Mouse (Mus musculus): ENCODE results near the gene Fbxo45.
"Not testable (repeated sequence)": the region's sequence is repeated elsewhere in the genome, so short reads cannot be mapped to it uniquely, and the experiment has no call there.

Gene Fbxo45

GRCm38 (mm10) chr16:32246952-32247370, at the start of gene Fbxo45, which contains the start of gene Wdr53:
Gene Fbxo45 (minus strand): TSS chr16:32247158.
Gene Wdr53 (plus strand): TSS chr16:32247227.
- peak; percentile 91 for DNase-seq (ENCODE audit: low spot score)

GRCm38 (mm10) chr16:32291821-32292220, 44.9 kb upstream of the Fbxo45 start:
- no peak for DNase-seq (ENCODE audit: low spot score)

- DNase-seq (ENCODE audit: low spot score): no peak
These were observed 35.6 kb upstream of the Fbxo45 start for GRCm38 (mm10) chr16:32282608-32283007.

GRCm38 (mm10) chr16:32280211-32280610, 33.3 kb upstream of the Fbxo45 start:
- DNase-seq (ENCODE audit: low spot score): no peak

- DNase-seq (ENCODE audit: low spot score): no peak
These were observed 31.4 kb upstream of the Fbxo45 start for GRCm38 (mm10) chr16:32278396-32278795.

- DNase-seq (ENCODE audit: low spot score): peak; percentile 75
These were observed 30.6 kb upstream of the Fbxo45 start, which contains the start of gene Rnf168 for GRCm38 (mm10) chr16:32277308-32278256. Gene Rnf168 (plus strand): TSS chr16:32277459.

- no peak for DNase-seq (ENCODE audit: low spot score)
These were observed 28.9 kb upstream of the Fbxo45 start for GRCm38 (mm10) chr16:32275830-32276229.

- DNase-seq (ENCODE audit: low spot score): no peak
These were observed 28.1 kb upstream of the Fbxo45 start for GRCm38 (mm10) chr16:32275041-32275440.

GRCm38 (mm10) chr16:32273338-32273737, 26.4 kb upstream of the Fbxo45 start:
- no peak for DNase-seq (ENCODE audit: low spot score)

- no peak for DNase-seq (ENCODE audit: low spot score)
These were observed 24.3 kb upstream of the Fbxo45 start, which contains the start of gene Smco1 for GRCm38 (mm10) chr16:32271291-32271690. Gene Smco1 (plus strand): TSS chr16:32271468.

GRCm38 (mm10) chr16:32264225-32264624, 17.3 kb upstream of the Fbxo45 start:
- not testable (repeated sequence) for DNase-seq (ENCODE audit: low spot score)

GRCm38 (mm10) chr16:32246351-32246791, 587 bp downstream of the Fbxo45 start:
- DNase-seq (ENCODE audit: low spot score): no peak

GRCm38 (mm10) chr16:32243901-32244300, 3.1 kb downstream of the Fbxo45 start:
- DNase-seq (ENCODE audit: low spot score): no peak

GRCm38 (mm10) chr16:32239428-32240312, 7.3 kb downstream of the Fbxo45 start:
- no peak for DNase-seq (ENCODE audit: low spot score)

GRCm38 (mm10) chr16:32237930-32238680, 8.9 kb downstream of the Fbxo45 start:
- DNase-seq (ENCODE audit: low spot score): no peak

- DNase-seq (ENCODE audit: low spot score): not testable (repeated sequence)
These were observed 14.9 kb downstream of the Fbxo45 start for GRCm38 (mm10) chr16:32232050-32232449.

GRCm38 (mm10) chr16:32222399-32222798, 24.6 kb downstream of the Fbxo45 start:
- no peak for DNase-seq (ENCODE audit: low spot score)

- DNase-seq (ENCODE audit: low spot score): no peak
These were observed 25.2 kb downstream of the Fbxo45 start for GRCm38 (mm10) chr16:32221803-32222202.

- DNase-seq (ENCODE audit: low spot score): no peak
These were observed 32.0 kb downstream of the Fbxo45 start for GRCm38 (mm10) chr16:32214804-32215576.

- no peak for DNase-seq (ENCODE audit: low spot score)
These were observed 32.8 kb downstream of the Fbxo45 start for GRCm38 (mm10) chr16:32214156-32214555.

- no peak for DNase-seq (ENCODE audit: low spot score)
These were observed 42.1 kb downstream of the Fbxo45 start for GRCm38 (mm10) chr16:32204902-32205301.
